Mouse (Mus musculus): ENCODE measurements at regions not wholly inside any gene's neighbourhood (a gene's known extent, or its start where the extent isn't known, plus 50 kb on each side); places are given as distances from the start of the nearest gene placed in this dataset.

- no peak overlapping the region for H3K4me2 ChIP-seq (ENCODE audit: low read depth, low read length, severe bottlenecking)
- no peaks in the 10 kb centered on the region for H3K27me3 ChIP-seq (ENCODE audit: control insufficient read depth, insufficient read depth, low read length)
Measured at GRCm38 (mm10) chr5:133347516-133347915, 752.0 kb upstream of the Castor2 start.

DNA sequence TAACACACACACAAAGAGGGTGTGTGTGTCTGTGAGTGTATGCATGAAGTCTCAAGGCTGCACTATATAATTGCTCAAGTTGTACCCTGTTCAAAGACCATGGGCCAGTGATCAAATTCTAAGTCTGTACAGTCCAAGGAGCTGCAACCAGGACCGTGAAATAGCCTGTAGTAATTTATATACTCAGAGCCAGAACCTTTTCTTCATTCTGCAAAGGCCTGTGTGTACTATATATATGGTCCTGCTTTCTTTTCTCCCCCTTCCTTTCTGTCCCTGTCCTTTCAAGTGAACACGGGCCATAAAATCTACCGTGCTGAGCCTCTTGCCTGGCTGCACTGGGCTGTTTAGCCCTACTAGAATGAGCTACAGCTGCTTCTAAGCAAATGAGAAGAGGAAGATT, 757.5 kb upstream of the Castor2 start:
- DNase-seq (ENCODE audit: low spot score) (no peak), ATAC-seq (replicated peaks; ENCODE audit: low FRiP score) (no peak)
- no peak overlapping the region for H3K27ac ChIP-seq (ENCODE audit: low read depth, low read length)
- no peaks in the 10 kb centered on the region for H3K9me3 ChIP-seq (ENCODE audit: control insufficient read depth, low read length)
- H3K4me1 ChIP-seq (replicated peaks; ENCODE audit: control insufficient read depth, insufficient read depth, low read length) = no peaks in the 10 kb centered on the region
- H3K36me3 ChIP-seq (ENCODE audit: control insufficient read depth, insufficient read depth, low read length) = no peaks in the 10 kb centered on the region
- H3K4me3 ChIP-seq (ENCODE audit: low read depth, low read length) = no peak overlapping the region
- H3K27me3 ChIP-seq (ENCODE audit: control insufficient read depth, insufficient read depth, low read length) = no peaks in the 10 kb centered on the region
- no peak overlapping the region for H3K4me2 ChIP-seq (ENCODE audit: low read depth, low read length, severe bottlenecking)
- no peak overlapping the region for H3K9ac ChIP-seq (ENCODE audit: low read length)
- 92% methylated on average over 3 of the region's 3 CpGs for WGBS

More at GRCm38 (mm10) chr5:133347516-133347915, 752.0 kb upstream of the Castor2 start:
- Histone ChIP-seq H3K4me1 (replicated peaks; ENCODE audit: control insufficient read depth, insufficient read depth, low read length) (no peaks in the 10 kb centered on the region), H3K36me3 (ENCODE audit: control insufficient read depth, insufficient read depth, low read length) (no peaks in the 10 kb centered on the region), H3K9ac (ENCODE audit: low read length) (no peak overlapping the region), H3K9me3 (ENCODE audit: control insufficient read depth, low read length) (no peaks in the 10 kb centered on the region; the same call in 1 of the 2 replicates), H3K27ac (ENCODE audit: low read depth, low read length) (no peak overlapping the region), H3K4me3 (ENCODE audit: low read depth, low read length) (no peak overlapping the region)
- ATAC-seq (replicated peaks; ENCODE audit: low FRiP score) = no peak
- DNase-seq (ENCODE audit: low spot score) = no peak
- WGBS = 84% methylated on average over 3 of the region's 3 CpGs

DNA sequence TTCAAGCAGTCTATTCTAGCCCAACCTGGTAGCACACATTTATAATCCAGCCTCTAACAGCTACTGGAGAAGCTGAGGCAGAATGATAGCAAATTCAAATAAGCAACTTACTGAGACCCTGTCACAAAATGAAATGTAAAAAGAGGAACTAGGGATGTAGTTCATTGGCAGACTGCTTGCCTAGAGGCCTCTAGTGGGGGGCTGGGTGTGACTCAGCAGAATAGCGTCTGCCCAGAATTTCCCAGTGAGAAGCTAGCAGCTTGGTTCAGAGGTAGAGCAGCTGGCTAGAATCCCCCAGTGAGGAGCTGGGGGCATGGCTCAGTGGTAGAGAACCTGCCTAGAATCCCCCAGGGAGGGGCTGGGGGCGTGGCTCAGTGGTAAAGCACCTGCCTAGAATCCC, 777.5 kb upstream of the Auts2 start:
- no peak overlapping the region for H3K9ac ChIP-seq (ENCODE audit: low read length)
- H3K4me3 ChIP-seq (ENCODE audit: low read depth, low read length) = no peak overlapping the region
- no peak overlapping the region for H3K27ac ChIP-seq (ENCODE audit: low read depth, low read length)
- ATAC-seq (replicated peaks; ENCODE audit: low FRiP score) = no peak
- no peaks in the 10 kb centered on the region for H3K27me3 ChIP-seq (ENCODE audit: control insufficient read depth, insufficient read depth, low read length)
- H3K4me2 ChIP-seq (ENCODE audit: low read depth, low read length, severe bottlenecking) = no peak overlapping the region
- H3K9me3 ChIP-seq (ENCODE audit: control insufficient read depth, low read length) = no peaks in the 10 kb centered on the region
- H3K36me3 ChIP-seq (ENCODE audit: control insufficient read depth, insufficient read depth, low read length) = no peaks in the 10 kb centered on the region
- no peak for DNase-seq (ENCODE audit: low spot score)
- WGBS = 84% methylated on average over 2 of the region's 2 CpGs
- no peaks in the 10 kb centered on the region for H3K4me1 ChIP-seq (replicated peaks; ENCODE audit: control insufficient read depth, insufficient read depth, low read length)

- Histone ChIP-seq H3K9me3 (ENCODE audit: control insufficient read depth, low read length) (no peaks in the 10 kb centered on the region), H3K4me2 (ENCODE audit: low read depth, low read length, severe bottlenecking) (no peak overlapping the region), H3K27ac (ENCODE audit: low read depth, low read length) (no peak overlapping the region), H3K4me3 (ENCODE audit: low read depth, low read length) (no peak overlapping the region), H3K27me3 (ENCODE audit: control insufficient read depth, insufficient read depth, low read length) (no peaks in the 10 kb centered on the region), H3K4me1 (replicated peaks; ENCODE audit: control insufficient read depth, insufficient read depth, low read length) (no peaks in the 10 kb centered on the region), H3K36me3 (ENCODE audit: control insufficient read depth, insufficient read depth, low read length) (no peaks in the 10 kb centered on the region), H3K9ac (ENCODE audit: low read length) (no peak overlapping the region)
- DNase-seq (ENCODE audit: low spot score) = no peak
- WGBS = 97% methylated on average over 1 of the region's 1 CpGs
- ATAC-seq (replicated peaks; ENCODE audit: low FRiP score) = no peak
Measured at GRCm38 (mm10) chr5:133320206-133320605, 777.1 kb upstream of the Auts2 start.

GRCm38 (mm10) chr5:133314031-133314430, 770.9 kb upstream of the Auts2 start:
- peaks cover 5% of the 10 kb centered on the region for H3K4me1 ChIP-seq (replicated peaks; ENCODE audit: control insufficient read depth, insufficient read depth, low read length)
- H3K27me3 ChIP-seq (ENCODE audit: control insufficient read depth, insufficient read depth, low read length) = no peaks in the 10 kb centered on the region
- DNase-seq (ENCODE audit: low spot score) (no peak), ATAC-seq (replicated peaks; ENCODE audit: low FRiP score) (no peak)
- H3K4me3 ChIP-seq (ENCODE audit: low read depth, low read length) = no peak overlapping the region
- H3K4me2 ChIP-seq (ENCODE audit: low read depth, low read length, severe bottlenecking) = no peak overlapping the region
- no peaks in the 10 kb centered on the region for H3K9me3 ChIP-seq (ENCODE audit: control insufficient read depth, low read length)
- no peaks in the 10 kb centered on the region for H3K36me3 ChIP-seq (ENCODE audit: control insufficient read depth, insufficient read depth, low read length)
- no peak overlapping the region for H3K9ac ChIP-seq (ENCODE audit: low read length)
- WGBS = 38% methylated on average over 7 of the region's 7 CpGs
- H3K27ac ChIP-seq (ENCODE audit: low read depth, low read length) = no peak overlapping the region

- Histone ChIP-seq H3K4me1 (replicated peaks; ENCODE audit: control insufficient read depth, insufficient read depth, low read length) (peaks cover 5% of the 10 kb centered on the region), H3K27ac (ENCODE audit: low read depth, low read length) (peak overlapping the region; percentile 25), H3K9ac (ENCODE audit: low read length) (no peak overlapping the region), H3K9me3 (ENCODE audit: control insufficient read depth, low read length) (no peaks in the 10 kb centered on the region), H3K4me3 (ENCODE audit: low read depth, low read length) (no peak overlapping the region), H3K27me3 (ENCODE audit: control insufficient read depth, insufficient read depth, low read length) (no peaks in the 10 kb centered on the region), H3K4me2 (ENCODE audit: low read depth, low read length, severe bottlenecking) (no peak overlapping the region), H3K36me3 (ENCODE audit: control insufficient read depth, insufficient read depth, low read length) (no peaks in the 10 kb centered on the region)
- 10% methylated on average over 6 of the region's 6 CpGs for WGBS
- peak; percentile 78 for ATAC-seq (replicated peaks; ENCODE audit: low FRiP score)
- DNase-seq (ENCODE audit: low spot score) = peak; percentile 84
Measured at GRCm38 (mm10) chr5:133310979-133311890, 768.1 kb upstream of the Auts2 start.

DNA sequence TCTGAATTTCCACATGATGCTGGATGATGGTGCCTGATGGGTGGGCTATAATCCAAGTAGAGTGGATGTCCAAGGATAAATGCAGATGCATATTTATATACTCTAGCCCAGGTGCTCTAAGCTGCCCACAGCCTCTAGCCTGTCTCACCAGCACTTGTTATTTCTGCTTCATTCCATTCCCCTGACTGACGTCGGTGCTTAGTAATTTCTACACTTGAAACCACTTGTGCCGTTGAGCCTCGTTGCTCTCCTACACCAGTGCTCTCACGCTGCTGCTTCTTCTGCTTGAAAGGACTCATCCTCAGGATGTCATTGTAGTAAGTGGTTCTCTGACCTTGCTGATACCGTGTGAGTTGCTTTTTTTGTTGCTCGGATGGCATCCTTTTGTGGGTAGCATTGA, 724.7 kb upstream of the Auts2 start:
- H3K9ac ChIP-seq (ENCODE audit: low read length) = no peak overlapping the region
- H3K4me2 ChIP-seq (ENCODE audit: low read depth, low read length, severe bottlenecking) = no peak overlapping the region
- no peak overlapping the region for H3K27ac ChIP-seq (ENCODE audit: low read depth, low read length)
- ATAC-seq (replicated peaks; ENCODE audit: low FRiP score) (no peak), DNase-seq (ENCODE audit: low spot score) (no peak)
- H3K27me3 ChIP-seq (ENCODE audit: control insufficient read depth, insufficient read depth, low read length) = no peaks in the 10 kb centered on the region
- 77% methylated on average over 7 of the region's 7 CpGs for WGBS
- H3K9me3 ChIP-seq (ENCODE audit: control insufficient read depth, low read length) = no peaks in the 10 kb centered on the region
- H3K4me3 ChIP-seq (ENCODE audit: low read depth, low read length) = no peak overlapping the region
- H3K4me1 ChIP-seq (replicated peaks; ENCODE audit: control insufficient read depth, insufficient read depth, low read length) = no peaks in the 10 kb centered on the region
- H3K36me3 ChIP-seq (ENCODE audit: control insufficient read depth, insufficient read depth, low read length) = no peaks in the 10 kb centered on the region

DNA sequence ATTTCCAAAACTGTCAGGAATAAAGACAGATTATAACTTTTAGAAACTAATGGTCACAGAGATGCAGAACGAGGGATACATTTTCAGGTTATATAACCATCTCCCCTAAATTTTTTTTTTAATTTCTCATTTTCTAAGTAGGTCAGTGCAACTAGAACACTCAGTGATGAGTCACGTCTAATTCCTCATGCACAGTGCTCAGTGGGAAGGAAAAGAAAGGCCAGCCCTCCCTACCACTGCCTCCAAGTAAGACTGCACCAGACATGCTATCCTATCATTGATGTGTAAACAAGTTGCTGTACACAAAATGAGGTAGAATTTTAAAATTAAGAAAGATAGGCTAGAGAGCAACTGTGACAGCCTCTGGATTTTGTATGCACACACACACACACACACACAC, 724.2 kb upstream of the Auts2 start:
- Histone ChIP-seq H3K4me1 (replicated peaks; ENCODE audit: control insufficient read depth, insufficient read depth, low read length) (no peaks in the 10 kb centered on the region), H3K27me3 (ENCODE audit: control insufficient read depth, insufficient read depth, low read length) (no peaks in the 10 kb centered on the region), H3K4me2 (ENCODE audit: low read depth, low read length, severe bottlenecking) (no peak overlapping the region), H3K27ac (ENCODE audit: low read depth, low read length) (no peak overlapping the region), H3K36me3 (ENCODE audit: control insufficient read depth, insufficient read depth, low read length) (no peaks in the 10 kb centered on the region), H3K9ac (ENCODE audit: low read length) (no peak overlapping the region), H3K4me3 (ENCODE audit: low read depth, low read length) (no peak overlapping the region), H3K9me3 (ENCODE audit: control insufficient read depth, low read length) (no peaks in the 10 kb centered on the region)
- 82% methylated on average over 2 of the region's 2 CpGs for WGBS
- no peak for DNase-seq (ENCODE audit: low spot score)
- ATAC-seq (replicated peaks; ENCODE audit: low FRiP score) = no peak

DNA sequence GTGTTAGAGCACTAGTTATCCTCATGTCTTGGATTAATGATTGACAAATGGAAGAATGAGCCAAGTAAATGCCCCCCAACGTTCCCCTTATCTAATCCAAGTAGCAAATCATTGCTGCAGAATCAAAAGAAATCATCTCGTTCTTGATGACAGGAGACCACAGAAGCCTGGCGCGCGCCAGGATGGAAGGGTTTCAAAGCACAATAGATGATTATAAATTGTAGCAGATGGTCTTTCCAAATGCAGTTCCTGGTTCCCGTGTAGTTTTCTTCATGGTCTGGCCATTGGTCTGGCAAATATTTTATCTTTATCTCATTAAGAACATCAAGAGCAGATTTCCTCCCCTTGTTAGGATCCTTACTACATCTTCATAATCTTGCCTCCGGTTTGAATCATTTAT, 721.8 kb upstream of the Auts2 start:
- WGBS = 83% methylated on average over 7 of the region's 7 CpGs
- H3K9ac ChIP-seq (ENCODE audit: low read length) = no peak overlapping the region

More for the DNA sequence above, 721.8 kb upstream of the Auts2 start:
- no peak overlapping the region for H3K4me2 ChIP-seq (ENCODE audit: low read depth, low read length, severe bottlenecking)
- no peaks in the 10 kb centered on the region for H3K36me3 ChIP-seq (ENCODE audit: control insufficient read depth, insufficient read depth, low read length)
- no peak for DNase-seq (ENCODE audit: low spot score)
- no peak overlapping the region for H3K27ac ChIP-seq (ENCODE audit: low read depth, low read length)
- H3K27me3 ChIP-seq (ENCODE audit: control insufficient read depth, insufficient read depth, low read length) = no peaks in the 10 kb centered on the region
- ATAC-seq (replicated peaks; ENCODE audit: low FRiP score) = no peak
- no peaks in the 10 kb centered on the region for H3K4me1 ChIP-seq (replicated peaks; ENCODE audit: control insufficient read depth, insufficient read depth, low read length)
- no peaks in the 10 kb centered on the region for H3K9me3 ChIP-seq (ENCODE audit: control insufficient read depth, low read length)
- H3K4me3 ChIP-seq (ENCODE audit: low read depth, low read length) = no peak overlapping the region

Measured in forebrain, embryonic 11.5 days (tissue).